Comparison of ENCODE assay signal across 8 mouse cellular contexts in genomic region chr14:76507357-76507756, GRCm38 (mm10). TPM values are rescaled to one million over a fixed set of nuclear protein-coding genes. Genes with fewer than 3 reads are reported as not detected.
DNase-seq lines count a peak whose midpoint lies in the region; ATAC-seq lines count a peak whose summit lies in the region.

No protein-coding gene starts in this region.

- peak overlapping the region; percentile 95; the same call in 1 of the 2 replicates for H3K9ac ChIP-seq in kidney, embryonic 14.5 days (ENCODE audit: low read depth, low read length)
- no peak overlapping the region for H3K9ac ChIP-seq in embryonic facial prominence, embryonic 13.5 days
- no peak overlapping the region for H3K9ac ChIP-seq in hindbrain, embryonic 16.5 days (ENCODE audit: low read depth, low read length)
- H3K9ac ChIP-seq in midbrain, embryonic 13.5 days (replicated peaks): peak overlapping the region; percentile 99

- H3K4me3 ChIP-seq in kidney, embryonic 14.5 days (ENCODE audit: low read length): peak overlapping the region; percentile 64; the same call in 1 of the 2 replicates
- peak overlapping the region; percentile 75 for H3K4me3 ChIP-seq in embryonic facial prominence, embryonic 13.5 days
- peak overlapping the region; percentile 70 for H3K4me3 ChIP-seq in hindbrain, embryonic 16.5 days (ENCODE audit: low read length)
- H3K4me3 ChIP-seq in midbrain, embryonic 13.5 days (replicated peaks): peak overlapping the region; percentile 77

- WGBS in kidney, embryonic 14.5 days: 74% methylated on average over 7 of the region's 7 CpGs
- 91% methylated on average over 7 of the region's 7 CpGs for WGBS in embryonic facial prominence, embryonic 13.5 days
- 86% methylated on average over 7 of the region's 7 CpGs for WGBS in hindbrain, embryonic 16.5 days
- 88% methylated on average over 7 of the region's 7 CpGs for WGBS in midbrain, embryonic 13.5 days

- no peak for DNase-seq in kidney, postnatal 36 days
- no peak for DNase-seq in cerebellum, adult 9-10 months
- DNase-seq in layer of hippocampus, postnatal 10 days (ENCODE audit: low spot score in 2 of 2): no peak
- DNase-seq in right cerebral cortex, postnatal 25 days: no peak

- ATAC-seq in kidney, embryonic 14.5 days (ENCODE audit: low FRiP score, low TSS enrichment): no peak
- ATAC-seq in embryonic facial prominence, embryonic 13.5 days (ENCODE audit: insufficient number of reproducible peaks, insufficient read depth, low FRiP score, low TSS enrichment, low read depth): no peak
- no peak for ATAC-seq in hindbrain, embryonic 16.5 days
- no peak for ATAC-seq in midbrain, embryonic 13.5 days

- H3K27ac ChIP-seq in kidney, embryonic 14.5 days (ENCODE audit: low read depth, low read length): no peak overlapping the region
- 0 out of 2 replicates have a peak overlapping the region, but pooled peaks have one; percentile 48 for H3K27ac ChIP-seq in embryonic facial prominence, embryonic 13.5 days
- H3K27ac ChIP-seq in hindbrain, embryonic 16.5 days (ENCODE audit: low read depth, low read length): no peak overlapping the region
- H3K27ac ChIP-seq in midbrain, embryonic 13.5 days: peak overlapping the region; percentile 30; the same call in 1 of the 2 replicates

- no peaks in the 10 kb centered on the region for H3K27me3 ChIP-seq in kidney, embryonic 14.5 days (ENCODE audit: control insufficient read depth, insufficient read depth, low read length)
- no peaks in the 10 kb centered on the region for H3K27me3 ChIP-seq in embryonic facial prominence, embryonic 13.5 days
- H3K27me3 ChIP-seq in hindbrain, embryonic 16.5 days (replicated peaks; ENCODE audit: control insufficient read depth, insufficient read depth, low read length): no peaks in the 10 kb centered on the region
- no peaks in the 10 kb centered on the region for H3K27me3 ChIP-seq in midbrain, embryonic 13.5 days

- peaks cover 5% of the 10 kb centered on the region; the same call in 1 of the 2 replicates for H3K4me1 ChIP-seq in kidney, embryonic 14.5 days (ENCODE audit: control insufficient read depth, insufficient read depth, low read length)
- peaks cover 26% of the 10 kb centered on the region for H3K4me1 ChIP-seq in embryonic facial prominence, embryonic 13.5 days
- peaks cover 22% of the 10 kb centered on the region for H3K4me1 ChIP-seq in hindbrain, embryonic 16.5 days (ENCODE audit: control insufficient read depth, insufficient read depth, low read depth, low read length)
- H3K4me1 ChIP-seq in midbrain, embryonic 13.5 days (replicated peaks): peaks cover 30% of the 10 kb centered on the region

- H3K36me3 ChIP-seq in kidney, embryonic 14.5 days (ENCODE audit: control insufficient read depth, insufficient read depth, low read length): peaks cover 25% of the 10 kb centered on the region
- H3K36me3 ChIP-seq in embryonic facial prominence, embryonic 13.5 days: peaks cover 31% of the 10 kb centered on the region
- peaks cover 3% of the 10 kb centered on the region; the same call in 1 of the 2 replicates for H3K36me3 ChIP-seq in hindbrain, embryonic 16.5 days (ENCODE audit: control insufficient read depth, insufficient read depth, low read length)
- H3K36me3 ChIP-seq in midbrain, embryonic 13.5 days: peaks cover 31% of the 10 kb centered on the region

- peak overlapping the region; percentile 68 for H3K4me2 ChIP-seq in kidney, embryonic 14.5 days (replicated peaks; ENCODE audit: low read depth, low read length)
- H3K4me2 ChIP-seq in embryonic facial prominence, embryonic 13.5 days: peak overlapping the region; percentile 92
- H3K4me2 ChIP-seq in hindbrain, embryonic 16.5 days (ENCODE audit: low read length): peak overlapping the region; percentile 92
- peak overlapping the region; percentile 98 for H3K4me2 ChIP-seq in midbrain, embryonic 13.5 days (replicated peaks)

- no peaks in the 10 kb centered on the region for H3K9me3 ChIP-seq in kidney, embryonic 14.5 days (ENCODE audit: control insufficient read depth, low read length)
- no peaks in the 10 kb centered on the region for H3K9me3 ChIP-seq in embryonic facial prominence, embryonic 13.5 days
- no peaks in the 10 kb centered on the region for H3K9me3 ChIP-seq in hindbrain, embryonic 16.5 days (ENCODE audit: control insufficient read depth, low read length)
- no peaks in the 10 kb centered on the region for H3K9me3 ChIP-seq in midbrain, embryonic 13.5 days

RNA-seq across cellular contexts. Expression of gene Serp2, which starts 49.3 kb away (rescaled TPM):
- 15.2 and 16.2 TPM in 2 replicates for polyA plus RNA-seq in kidney, embryonic 14.5 days (2014; fragmentation: Nextera tagmentation; extraction: Ambion mirVana)
- polyA plus RNA-seq in embryonic facial prominence, embryonic 13.5 days (2015; fragmentation: Nextera tagmentation; extraction: Ambion mirVana): 11.0 and 14.6 TPM in 2 replicates
- 222 and 255 TPM in 2 replicates for polyA plus RNA-seq in hindbrain, embryonic 16.5 days (2015; fragmentation: Nextera tagmentation; extraction: Ambion mirVana)
- 102 and 109 TPM in 2 replicates for polyA plus RNA-seq in midbrain, embryonic 13.5 days (2015; fragmentation: Nextera tagmentation; extraction: Ambion mirVana)
- 100 to 1,000 TPM; 150 to 175 TPM for total RNA-seq in layer of hippocampus, postnatal 10 days (2021)

Comparison
In these comparisons a context has a peak if more than half of its experiments do, and no peak if none do; other contexts are left out.
1. H3K27ac ChIP-seq: peak in embryonic facial prominence, embryonic 13.5 days (single experiment) and midbrain, embryonic 13.5 days (single experiment); none in kidney, embryonic 14.5 days (single experiment) and hindbrain, embryonic 16.5 days (single experiment).
2. H3K9ac ChIP-seq: peak in kidney, embryonic 14.5 days (single experiment) and midbrain, embryonic 13.5 days (single experiment); none in embryonic facial prominence, embryonic 13.5 days (single experiment) and hindbrain, embryonic 16.5 days (single experiment).
3. Peak in every context shown above with its lines, with median percentiles within 50 percentile points of each other: H3K4me2 ChIP-seq and H3K4me3 ChIP-seq.